Mouse (Mus musculus): Measurements from ENCODE around the gene Cdc42ep3.

The Cdc42ep3 gene

GRCm38 (mm10) chr17:79354444-79355270 lies at the start of gene Cdc42ep3:
Gene Cdc42ep3 (minus strand): TSS chr17:79355091.
- peak; percentile 87 to 95 for DNase-seq (ENCODE audit: low spot score in 2 of 2)

- DNase-seq (ENCODE audit: low spot score in 2 of 2) = no peak
These were observed 45.5 kb upstream of the Cdc42ep3 start for GRCm38 (mm10) chr17:79400356-79400755.

GRCm38 (mm10) chr17:79398416-79398815 lies 43.5 kb upstream of the Cdc42ep3 start:
- no peak for DNase-seq (ENCODE audit: low spot score in 2 of 2)

- DNase-seq (ENCODE audit: low spot score in 2 of 2) = no peak
These were observed 39.9 kb upstream of the Cdc42ep3 start for GRCm38 (mm10) chr17:79394799-79395198.

- no peak for DNase-seq (ENCODE audit: low spot score in 2 of 2)
These were observed 39.0 kb upstream of the Cdc42ep3 start for GRCm38 (mm10) chr17:79393886-79394285.

GRCm38 (mm10) chr17:79387465-79388066 lies 32.7 kb upstream of the Cdc42ep3 start:
- DNase-seq (ENCODE audit: low spot score in 2 of 2) = no peak

- no peak for DNase-seq (ENCODE audit: low spot score in 2 of 2)
These were observed 26.6 kb upstream of the Cdc42ep3 start for GRCm38 (mm10) chr17:79381485-79381884.

- no peak for DNase-seq (ENCODE audit: low spot score in 2 of 2)
These were observed 24.3 kb upstream of the Cdc42ep3 start for GRCm38 (mm10) chr17:79379191-79379590.

GRCm38 (mm10) chr17:79376434-79377210 lies 21.7 kb upstream of the Cdc42ep3 start:
- DNase-seq (ENCODE audit: low spot score in 2 of 2) = no peak

GRCm38 (mm10) chr17:79372973-79373372 lies 18.1 kb upstream of the Cdc42ep3 start:
- DNase-seq (ENCODE audit: low spot score in 2 of 2) = no peak

- peak in 1 of 2 experiments; percentile 41 for DNase-seq (ENCODE audit: low spot score in 2 of 2)
These were observed 10.0 kb upstream of the Cdc42ep3 start for GRCm38 (mm10) chr17:79364749-79365450.

GRCm38 (mm10) chr17:79356071-79356601 lies 1.2 kb upstream of the Cdc42ep3 start:
- peak; percentile 38 to 57 for DNase-seq (ENCODE audit: low spot score in 2 of 2)

GRCm38 (mm10) chr17:79355271-79355991 lies 540 bp upstream of the Cdc42ep3 start:
- DNase-seq (ENCODE audit: low spot score in 2 of 2) = peak; percentile 74 to 90

- DNase-seq (ENCODE audit: low spot score in 2 of 2) = no peak
These were observed 782 bp downstream of the Cdc42ep3 start for GRCm38 (mm10) chr17:79354174-79354443.

- DNase-seq (ENCODE audit: low spot score in 2 of 2) = no peak
These were observed 1.3 kb downstream of the Cdc42ep3 start for GRCm38 (mm10) chr17:79353446-79354173.

GRCm38 (mm10) chr17:79350751-79351191 lies 4.1 kb downstream of the Cdc42ep3 start:
- DNase-seq (ENCODE audit: low spot score in 2 of 2) = peak; percentile 72 to 73

GRCm38 (mm10) chr17:79349371-79349770 lies 5.5 kb downstream of the Cdc42ep3 start:
- no peak for DNase-seq (ENCODE audit: low spot score in 2 of 2)

- no peak for DNase-seq (ENCODE audit: low spot score in 2 of 2)
These were observed 6.8 kb downstream of the Cdc42ep3 start for GRCm38 (mm10) chr17:79347920-79348589.

GRCm38 (mm10) chr17:79347291-79347690 lies 7.6 kb downstream of the Cdc42ep3 start:
- DNase-seq (ENCODE audit: low spot score in 2 of 2) = no peak

All from spleen, postnatal 4 days (tissue).